Mouse (Mus musculus) heart, postnatal 0 days (tissue): ENCODE results near the gene Ranbp9. TPM values are rescaled to one million over a fixed set of nuclear protein-coding genes. Genes with fewer than 3 reads are reported as not detected.
A peak's percentile ranks its signal among the peaks of the same experiment; 100 is the strongest.

Experiments
- ATAC-seq: fragments of 200-750 bp; cut with Nextera tagmentation; 2 replicates; pipeline ENCODE4 v1.8.0; 2017; ENCODE audit warnings: low read depth, moderate number of reproducible peaks, moderate library complexity; ENCODE audit not compliant: insufficient read depth
- DNase-seq: peaks from one replicate; pipeline ENCODE4 v3.0.0-alpha.2; 2016; ENCODE audit warnings: low spot score
- H3K27ac ChIP-seq: fragments of 300-500 bp; sonication (generic); 2 replicates; pipeline ENCODE4 v1.5.1; 2014; ENCODE audit warnings: low read depth, mild to moderate bottlenecking
- H3K27me3 ChIP-seq: fragments of 300-500 bp; sonication (generic); 2 replicates; pipeline ENCODE4 v1.6.1; 2014; ENCODE audit warnings: low read length, mixed read lengths; ENCODE audit not compliant: control insufficient read depth, insufficient read depth
- H3K36me3 ChIP-seq: fragments of 300-500 bp; sonication (generic); replicated peaks from 2 replicates; pipeline ENCODE4 v1.6.1; 2014; ENCODE audit warnings: low read length, mixed read lengths; ENCODE audit not compliant: control insufficient read depth, insufficient read depth
- H3K4me1 ChIP-seq: fragments of 300-500 bp; sonication (generic); 2 replicates; pipeline ENCODE4 v1.6.1; 2014; ENCODE audit warnings: antibody characterized with exemption; ENCODE audit not compliant: control insufficient read depth, insufficient read depth
- H3K4me2 ChIP-seq: fragments of 300-500 bp; sonication (generic); 2 replicates; pipeline ENCODE4 v1.6.1; 2014; ENCODE audit warnings: low read depth, mild to moderate bottlenecking, low read length, moderate library complexity
- H3K4me3 ChIP-seq: fragments of 300-500 bp; sonication (generic); 2 replicates; pipeline ENCODE4 v1.5.1; 2014; ENCODE audit warnings: low read depth, low read length
- H3K9ac ChIP-seq: fragments of 300-500 bp; sonication (generic); replicated peaks from 2 replicates; pipeline ENCODE4 v1.6.1; 2014; ENCODE audit warnings: low read depth, low read length, mixed read lengths
- H3K9me3 ChIP-seq: fragments of 300-500 bp; sonication (generic); replicated peaks from 2 replicates; pipeline ENCODE4 v1.6.1; 2016; ENCODE audit warnings: low read length; ENCODE audit not compliant: control insufficient read depth
- CTCF ChIP-seq: IDR thresholded peaks from 2 replicates; pipeline ENCODE4 v1.5.1; 2016; ENCODE audit warnings: antibody characterized with exemption, control low read depth, low read depth
- EP300 ChIP-seq: IDR thresholded peaks from 2 replicates; pipeline ENCODE4 v1.6.1; 2016; ENCODE audit warnings: antibody characterized with exemption, low read depth
- WGBS: fragments of 180-500 bp; shearing (Covaris S2); extraction: QIAGEN DNeasy Blood & Tissue Kit; methylation state at CpG from one replicate; pipeline ENCODE4 v1.1.7; 2014; 5-methylcytosine and 5-hydroxymethylcytosine counted together
- polyA plus RNA-seq: library from polyadenylated mRNA; unstranded; fragments of >200 nt; fragmentation: Nextera tagmentation; extraction: Ambion mirVana; gene quantifications from 2 replicates; pipeline ENCODE4 v1.2.1, GENCODE M21; 2015
- total RNA-seq: library from RNA; depleted of rRNA; stranded (reverse); fragments of >200 nt; gene quantifications from 2 replicates; pipeline ENCODE4 v1.2.3, GENCODE M21; 2014; ENCODE audit warnings: low replicate concordance; rRNA removed

The Ranbp9 gene
- total and polyA plus RNA-seq, 2 experiments from 2014 or later: 6.7 to 42.5 TPM

DNA sequence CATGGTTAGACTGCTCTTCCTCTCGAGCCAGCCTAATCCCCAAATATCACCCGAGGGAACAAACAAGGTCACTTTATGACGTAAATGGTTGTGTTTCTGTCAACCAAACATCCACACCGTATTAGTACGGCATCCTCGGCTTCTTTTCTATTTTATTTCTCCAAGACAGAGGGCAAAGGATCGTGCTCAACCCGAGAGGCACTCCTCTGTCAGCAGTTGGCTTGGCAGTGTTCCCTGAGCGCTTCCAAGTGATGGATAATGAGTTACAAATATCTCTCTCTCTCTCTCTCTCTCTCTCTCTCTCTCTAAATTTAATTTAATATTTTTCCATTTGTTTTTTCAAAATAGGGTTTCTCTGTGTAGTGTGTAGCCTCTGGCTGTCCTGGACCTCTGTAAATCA is 118.7 kb downstream of the Ranbp9 start:
- 63% methylated on average over 9 of the region's 9 CpGs for WGBS

DNA sequence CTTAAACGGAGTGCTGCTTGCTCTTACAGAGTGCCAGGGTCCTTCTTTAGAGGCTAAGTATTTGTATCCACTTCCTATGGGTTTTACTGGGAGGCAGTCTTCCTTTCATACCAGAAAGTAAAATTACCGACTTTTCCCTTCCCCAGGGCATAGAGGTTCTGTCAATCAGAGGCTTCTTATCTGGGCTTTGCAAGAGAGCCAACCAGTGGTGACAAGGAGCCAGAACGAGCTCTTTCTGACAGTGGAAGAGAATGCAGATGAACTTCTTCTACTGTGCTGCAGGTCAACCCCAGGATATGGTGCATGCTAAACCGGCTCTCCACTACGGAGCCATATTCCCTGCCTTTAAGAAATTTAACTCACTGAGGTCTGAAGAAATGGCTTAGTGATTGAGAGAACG is 120.5 kb downstream of the Ranbp9 start:
- H3K27me3 ChIP-seq: no peaks in the 10 kb centered on the region
- no peaks in the 10 kb centered on the region for H3K9me3 ChIP-seq
- WGBS: 38% methylated on average over 6 of the region's 6 CpGs
- no peak overlapping the region for H3K27ac ChIP-seq
- H3K9ac ChIP-seq: no peak overlapping the region
- DNase-seq (no peak), ATAC-seq (no peak)
- H3K4me1 ChIP-seq: no peaks in the 10 kb centered on the region
- no peak overlapping the region for H3K4me2 ChIP-seq
- no peak overlapping the region for H3K4me3 ChIP-seq
- no peak for TF ChIP-seq CTCF
- no peaks in the 10 kb centered on the region for H3K36me3 ChIP-seq

More for the DNA sequence above, 118.7 kb downstream of the Ranbp9 start:
- Histone ChIP-seq H3K36me3 (no peaks in the 10 kb centered on the region), H3K4me2 (no peak overlapping the region), H3K4me3 (no peak overlapping the region), H3K9me3 (no peaks in the 10 kb centered on the region), H3K4me1 (0 out of 2 replicates have a peak, but pooled peaks cover 5% of the 10 kb centered on the region), H3K27ac (no peak overlapping the region), H3K9ac (no peak overlapping the region), H3K27me3 (no peaks in the 10 kb centered on the region)
- DNase-seq (no peak), ATAC-seq (no peak)
- TF ChIP-seq EP300 (no peak), CTCF (no peak)

- no peak for TF ChIP-seq CTCF
- TF ChIP-seq EP300: no peak
- WGBS: 86% methylated on average over 14 of the region's 14 CpGs
- DNase-seq: no peak
Observed at GRCm38 (mm10) chr13:43356346-43357125, 124.5 kb downstream of the Ranbp9 start.

GRCm38 (mm10) chr13:43354362-43354761 is 126.7 kb downstream of the Ranbp9 start:
- Histone ChIP-seq H3K4me3 (no peak overlapping the region), H3K27me3 (no peaks in the 10 kb centered on the region), H3K9me3 (no peaks in the 10 kb centered on the region), H3K9ac (no peak overlapping the region), H3K27ac (no peak overlapping the region), H3K4me2 (peak overlapping the region; percentile 33), H3K36me3 (no peaks in the 10 kb centered on the region), H3K4me1 (peaks cover 10% of the 10 kb centered on the region; the same call in 1 of the 2 replicates)
- 33% methylated on average over 12 of the region's 12 CpGs for WGBS
- DNase-seq (peak; percentile 22), ATAC-seq (peak; percentile 68; the same call in 1 of the 2 replicates)
- TF ChIP-seq CTCF (no peak), EP300 (no peak)

More at GRCm38 (mm10) chr13:43356346-43357125, 124.5 kb downstream of the Ranbp9 start:
- no peaks in the 10 kb centered on the region for H3K36me3 ChIP-seq
- no peak overlapping the region for H3K4me2 ChIP-seq
- H3K4me3 ChIP-seq: no peak overlapping the region
- ATAC-seq: no peak
- no peaks in the 10 kb centered on the region for H3K27me3 ChIP-seq
- H3K9me3 ChIP-seq: no peaks in the 10 kb centered on the region
- no peak overlapping the region for H3K9ac ChIP-seq
- no peak overlapping the region for H3K27ac ChIP-seq
- peaks cover 6% of the 10 kb centered on the region; the same call in 1 of the 2 replicates for H3K4me1 ChIP-seq

GRCm38 (mm10) chr13:43353356-43353755 is 127.7 kb downstream of the Ranbp9 start:
- Histone ChIP-seq H3K27me3 (no peaks in the 10 kb centered on the region), H3K4me2 (no peak overlapping the region), H3K27ac (no peak overlapping the region), H3K9ac (no peak overlapping the region), H3K9me3 (no peaks in the 10 kb centered on the region), H3K36me3 (no peaks in the 10 kb centered on the region), H3K4me3 (no peak overlapping the region), H3K4me1 (peaks cover 10% of the 10 kb centered on the region; the same call in 1 of the 2 replicates)
- TF ChIP-seq CTCF (no peak), EP300 (no peak)
- 73% methylated on average over 4 of the region's 4 CpGs for WGBS
- ATAC-seq (no peak), DNase-seq (no peak)

Other genes with a start within 250 kb of the Ranbp9 start
- gene Gfod1, start 177.1 kb downstream of the Ranbp9 start, total RNA-seq: 14.4 and 20.5 TPM in 2 replicates
- gene Gfod1, start 177.1 kb downstream of the Ranbp9 start, polyA plus RNA-seq: 1.5 and 2.5 TPM in 2 replicates
- 44.0 and 60.4 TPM in 2 replicates for gene Sirt5, start 115.8 kb downstream of the Ranbp9 start, total RNA-seq
- gene Sirt5, start 115.8 kb downstream of the Ranbp9 start, polyA plus RNA-seq: 47.0 and 47.4 TPM in 2 replicates
- gene Nol7, start 82.9 kb downstream of the Ranbp9 start, total RNA-seq: 36.4 and 54.7 TPM in 2 replicates
- gene Nol7, start 82.9 kb downstream of the Ranbp9 start, polyA plus RNA-seq: 139 TPM in 2 replicates
- gene Mcur1, start 78.9 kb upstream of the Ranbp9 start, total RNA-seq: 37.7 and 40.1 TPM in 2 replicates
- gene Mcur1, start 78.9 kb upstream of the Ranbp9 start, polyA plus RNA-seq: 22.0 and 24.9 TPM in 2 replicates
- 0.85 and 0.88 TPM in 2 replicates for gene Rnf182, start 134.4 kb upstream of the Ranbp9 start, total RNA-seq
- gene Rnf182, start 134.4 kb upstream of the Ranbp9 start, polyA plus RNA-seq: 0.56 and 0.62 TPM in 2 replicates